Mouse (Mus musculus) liver, embryonic 14.5 days (tissue): ENCODE results near the gene Lrrc66.

ENCODE experiments used
- CTCF ChIP-seq: IDR thresholded peaks from 2 replicates; pipeline ENCODE4 v1.5.1; 2016; ENCODE audit warnings: antibody characterized with exemption, low read depth, control low read depth
- EP300 ChIP-seq: IDR thresholded peaks from 2 replicates; pipeline ENCODE4 v1.6.1; 2016; ENCODE audit warnings: antibody characterized with exemption, low read depth

- TF ChIP-seq CTCF (no peak), EP300 (no peak)
Observed at GRCm38 (mm10) chr5:73564038-73564437, 68.3 kb downstream of the Lrrc66 start.
